Mouse (Mus musculus): Measurements from ENCODE around the gene Tspan5. TPM values are rescaled to one million over a fixed set of nuclear protein-coding genes. Genes with fewer than 3 reads are reported as not detected.

The Tspan5 gene
- polyA plus RNA-seq, 1 experiment from 2014 or later = 1.7 TPM

DNA sequence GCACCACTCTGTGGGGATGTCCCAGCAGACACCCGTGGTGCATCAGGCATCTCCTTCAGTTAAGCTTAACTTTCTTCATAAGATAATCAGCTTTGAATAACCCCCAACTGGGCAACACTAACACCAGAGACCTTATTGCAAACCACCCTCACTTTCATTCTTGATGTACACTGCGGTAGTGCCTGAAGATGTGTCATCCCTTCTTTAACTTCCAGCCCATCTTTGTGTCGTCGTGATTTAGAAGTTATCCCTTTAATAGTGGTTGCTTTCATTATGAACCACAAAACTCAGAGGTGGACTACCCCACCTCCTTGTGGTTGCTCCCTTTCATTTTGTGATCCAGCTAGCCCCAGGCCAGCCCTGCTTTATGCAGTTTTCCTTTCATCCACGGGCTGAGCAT, 99.3 kb downstream of the Tspan5 start:
- H3K9me3 ChIP-seq (ENCODE audit: low read length) = no peaks in the 10 kb centered on the region
- H3K4me1 ChIP-seq (ENCODE audit: insufficient read depth) = no peaks in the 10 kb centered on the region
- H3K4me3 ChIP-seq (ENCODE audit: low read depth, low read length) = no peak overlapping the region
- H3K27ac ChIP-seq (ENCODE audit: low read depth) = no peak overlapping the region
- TF ChIP-seq EP300 (IDR thresholded peaks at IDR 0.05; ENCODE audit: low read depth) (no peak), CTCF (IDR thresholded peaks at IDR 0.05; ENCODE audit: low read depth) (no peak)
- no peak overlapping the region for H3K9ac ChIP-seq (replicated peaks)
- H3K27me3 ChIP-seq (ENCODE audit: insufficient read depth, low read length) = no peaks in the 10 kb centered on the region
- no peak for DNase-seq
- ATAC-seq = no peak
- H3K36me3 ChIP-seq (replicated peaks; ENCODE audit: insufficient read depth, low read length) = no peaks in the 10 kb centered on the region
- WGBS (ENCODE audit: insufficient replicate concordance) = 78% methylated on average over 5 of the region's 5 CpGs
- no peak overlapping the region for H3K4me2 ChIP-seq (ENCODE audit: low read depth, low read length)

DNA sequence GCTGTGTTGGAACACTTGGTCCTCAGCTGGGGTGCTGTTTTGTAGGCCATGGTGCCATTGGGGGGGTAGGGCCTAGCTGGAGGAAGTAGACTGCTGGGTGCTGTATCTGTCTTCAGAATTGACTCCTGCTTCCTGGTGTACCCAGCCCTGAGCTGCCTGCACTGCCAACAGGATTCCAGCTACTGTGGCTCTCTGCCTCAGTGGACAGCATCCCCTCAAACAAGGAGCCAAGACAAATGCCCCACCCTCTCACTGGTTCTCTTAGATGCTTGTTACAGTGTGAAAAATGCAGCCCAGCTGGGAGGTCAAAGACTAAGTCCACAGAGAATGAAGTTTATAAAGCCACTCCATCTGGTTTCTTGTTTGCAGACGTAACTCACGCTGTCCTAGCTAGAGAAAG, 101.2 kb downstream of the Tspan5 start:
- 77% methylated on average over 2 of the region's 2 CpGs for WGBS (ENCODE audit: insufficient replicate concordance)
- ATAC-seq = no peak
- TF ChIP-seq EP300 (IDR thresholded peaks at IDR 0.05; ENCODE audit: low read depth) (no peak), CTCF (IDR thresholded peaks at IDR 0.05; ENCODE audit: low read depth) (no peak)
- H3K9ac ChIP-seq (replicated peaks) = no peak overlapping the region
- DNase-seq = no peak
- H3K9me3 ChIP-seq (ENCODE audit: low read length) = no peaks in the 10 kb centered on the region
- H3K4me2 ChIP-seq (ENCODE audit: low read depth, low read length) = no peak overlapping the region
- no peaks in the 10 kb centered on the region for H3K36me3 ChIP-seq (replicated peaks; ENCODE audit: insufficient read depth, low read length)
- H3K4me1 ChIP-seq (ENCODE audit: insufficient read depth) = no peaks in the 10 kb centered on the region
- H3K27ac ChIP-seq (ENCODE audit: low read depth) = no peak overlapping the region
- no peaks in the 10 kb centered on the region for H3K27me3 ChIP-seq (ENCODE audit: insufficient read depth, low read length)
- no peak overlapping the region for H3K4me3 ChIP-seq (ENCODE audit: low read depth, low read length)

DNA sequence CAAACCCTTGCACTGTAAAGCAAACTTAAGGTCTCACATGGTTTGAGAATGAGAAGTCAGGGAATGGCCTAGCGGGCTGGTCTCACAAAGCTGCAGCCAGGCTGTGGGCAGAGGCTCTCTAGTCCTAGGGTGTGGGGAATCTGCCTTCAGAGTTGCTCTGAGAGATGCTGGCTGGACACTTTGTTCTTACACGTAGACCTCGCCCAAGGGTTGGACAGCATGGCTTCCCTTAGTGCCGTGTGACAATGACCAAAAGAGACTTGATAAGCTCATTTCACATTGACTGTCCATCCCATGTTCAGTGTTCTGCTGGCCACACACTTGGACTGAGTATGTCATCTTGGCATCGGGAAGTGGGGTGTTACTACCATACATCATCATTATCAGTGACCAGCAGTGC, 101.6 kb downstream of the Tspan5 start:
- ATAC-seq = no peak
- no peak for DNase-seq
- WGBS (ENCODE audit: insufficient replicate concordance) = 87% methylated on average over 5 of the region's 5 CpGs

DNA sequence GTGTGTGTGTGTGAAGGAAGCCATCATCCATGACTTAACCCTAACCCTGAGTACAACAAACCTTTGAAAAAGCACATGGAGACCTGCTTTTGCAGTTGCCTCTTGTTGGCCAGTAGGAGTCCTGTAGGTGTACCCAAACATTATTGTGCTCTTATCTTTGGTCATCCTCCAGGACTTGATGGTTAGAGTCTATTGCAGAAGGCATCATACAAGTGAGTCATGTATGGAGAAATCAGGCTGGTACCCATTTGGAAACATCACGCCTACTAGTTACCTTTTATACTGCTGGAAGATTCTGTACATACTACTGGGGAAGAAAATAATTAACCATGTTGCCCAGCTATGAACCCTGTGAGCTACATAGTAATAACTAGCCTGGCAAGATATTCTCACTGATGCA, 103.8 kb downstream of the Tspan5 start:
- Histone ChIP-seq H3K9me3 (ENCODE audit: low read length) (no peaks in the 10 kb centered on the region), H3K4me3 (ENCODE audit: low read depth, low read length) (no peak overlapping the region), H3K27me3 (ENCODE audit: insufficient read depth, low read length) (no peaks in the 10 kb centered on the region), H3K4me1 (ENCODE audit: insufficient read depth) (peaks cover 2% of the 10 kb centered on the region; the same call in 1 of the 2 replicates), H3K27ac (ENCODE audit: low read depth) (no peak overlapping the region), H3K9ac (replicated peaks) (no peak overlapping the region), H3K36me3 (replicated peaks; ENCODE audit: insufficient read depth, low read length) (no peaks in the 10 kb centered on the region), H3K4me2 (ENCODE audit: low read depth, low read length) (no peak overlapping the region)
- TF ChIP-seq CTCF (IDR thresholded peaks at IDR 0.05; ENCODE audit: low read depth) (no peak), EP300 (IDR thresholded peaks at IDR 0.05; ENCODE audit: low read depth) (no peak)
- DNase-seq (no peak), ATAC-seq (no peak)
- 93% methylated on average over 1 of the region's 1 CpGs for WGBS (ENCODE audit: insufficient replicate concordance)

More for the DNA sequence above, 101.6 kb downstream of the Tspan5 start:
- no peak overlapping the region for H3K9ac ChIP-seq (replicated peaks)
- no peaks in the 10 kb centered on the region for H3K4me1 ChIP-seq (ENCODE audit: insufficient read depth)
- no peaks in the 10 kb centered on the region for H3K36me3 ChIP-seq (replicated peaks; ENCODE audit: insufficient read depth, low read length)
- TF ChIP-seq CTCF (IDR thresholded peaks at IDR 0.05; ENCODE audit: low read depth) (no peak), EP300 (IDR thresholded peaks at IDR 0.05; ENCODE audit: low read depth) (no peak)
- no peaks in the 10 kb centered on the region for H3K27me3 ChIP-seq (ENCODE audit: insufficient read depth, low read length)
- H3K4me2 ChIP-seq (ENCODE audit: low read depth, low read length) = no peak overlapping the region
- no peak overlapping the region for H3K4me3 ChIP-seq (ENCODE audit: low read depth, low read length)
- H3K9me3 ChIP-seq (ENCODE audit: low read length) = no peaks in the 10 kb centered on the region
- H3K27ac ChIP-seq (ENCODE audit: low read depth) = no peak overlapping the region

DNA sequence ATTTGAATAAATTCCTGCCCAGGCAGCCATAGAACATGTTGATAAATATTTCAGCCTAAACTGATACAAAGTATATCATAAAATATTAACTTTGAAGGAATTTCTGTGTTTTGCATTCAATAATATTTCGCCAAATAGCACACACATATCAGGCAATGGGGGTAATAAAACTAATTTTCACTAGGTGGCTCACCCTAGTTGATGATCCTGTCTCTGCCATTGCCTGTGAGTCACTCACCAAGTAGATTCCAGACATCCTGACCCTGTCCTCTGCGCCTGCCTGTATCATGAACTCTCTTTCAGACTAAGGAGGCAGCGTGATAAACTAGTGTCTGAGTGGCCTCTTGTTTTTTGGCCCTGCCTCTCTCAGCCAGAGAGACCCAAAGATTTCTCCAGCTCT, 105.8 kb downstream of the Tspan5 start:
- no peak for ATAC-seq
- H3K27me3 ChIP-seq (ENCODE audit: insufficient read depth, low read length) = no peaks in the 10 kb centered on the region
- no peak overlapping the region for H3K9ac ChIP-seq (replicated peaks)
- no peak for DNase-seq
- H3K27ac ChIP-seq (ENCODE audit: low read depth) = no peak overlapping the region
- no peaks in the 10 kb centered on the region for H3K9me3 ChIP-seq (ENCODE audit: low read length)
- peaks cover 2% of the 10 kb centered on the region; the same call in 1 of the 2 replicates for H3K4me1 ChIP-seq (ENCODE audit: insufficient read depth)
- H3K4me2 ChIP-seq (ENCODE audit: low read depth, low read length) = no peak overlapping the region
- no peak overlapping the region for H3K4me3 ChIP-seq (ENCODE audit: low read depth, low read length)
- no peaks in the 10 kb centered on the region for H3K36me3 ChIP-seq (replicated peaks; ENCODE audit: insufficient read depth, low read length)
- TF ChIP-seq CTCF (IDR thresholded peaks at IDR 0.05; ENCODE audit: low read depth) (no peak), EP300 (IDR thresholded peaks at IDR 0.05; ENCODE audit: low read depth) (no peak)
- 71% methylated on average over 3 of the region's 3 CpGs for WGBS (ENCODE audit: insufficient replicate concordance)

DNA sequence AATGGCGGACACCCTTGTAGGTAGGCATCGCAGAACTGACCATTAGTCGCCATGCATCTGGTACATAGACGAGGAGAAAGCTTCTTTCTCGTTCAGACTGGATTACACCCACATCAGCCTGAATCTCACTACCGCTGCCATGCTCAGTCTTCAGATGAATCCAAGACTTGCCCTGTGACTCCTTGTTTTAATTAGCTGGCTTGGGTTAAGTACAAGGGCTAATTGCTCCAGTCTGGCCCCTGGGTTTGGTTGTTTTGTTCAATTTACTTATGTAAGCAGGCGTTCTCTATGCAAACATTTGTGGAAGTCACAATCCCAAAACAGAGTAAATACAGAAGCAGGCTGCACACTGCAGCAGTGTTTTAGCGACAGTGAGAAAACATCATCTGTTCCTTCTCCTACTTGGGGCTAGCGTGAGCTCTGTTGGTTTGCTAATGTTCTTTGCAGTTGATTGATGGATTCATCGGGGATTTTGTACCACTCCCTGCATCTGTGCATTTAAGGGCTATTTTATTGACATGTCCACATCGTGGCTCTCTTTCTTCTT, 107.8 kb downstream of the Tspan5 start:
- Histone ChIP-seq H3K27me3 (ENCODE audit: insufficient read depth, low read length) (no peaks in the 10 kb centered on the region), H3K36me3 (replicated peaks; ENCODE audit: insufficient read depth, low read length) (no peaks in the 10 kb centered on the region), H3K4me3 (ENCODE audit: low read depth, low read length) (no peak overlapping the region), H3K9me3 (ENCODE audit: low read length) (no peaks in the 10 kb centered on the region), H3K9ac (replicated peaks) (no peak overlapping the region), H3K4me2 (ENCODE audit: low read depth, low read length) (no peak overlapping the region), H3K4me1 (ENCODE audit: insufficient read depth) (peaks cover 2% of the 10 kb centered on the region; the same call in 1 of the 2 replicates), H3K27ac (ENCODE audit: low read depth) (no peak overlapping the region)
- no peak for DNase-seq
- WGBS (ENCODE audit: insufficient replicate concordance) = 64% methylated on average over 11 of the region's 11 CpGs
- no peak for TF ChIP-seq CTCF (IDR thresholded peaks at IDR 0.05; ENCODE audit: low read depth)
- TF ChIP-seq EP300 (IDR thresholded peaks at IDR 0.05; ENCODE audit: low read depth) = no peak
- ATAC-seq = no peak

DNA sequence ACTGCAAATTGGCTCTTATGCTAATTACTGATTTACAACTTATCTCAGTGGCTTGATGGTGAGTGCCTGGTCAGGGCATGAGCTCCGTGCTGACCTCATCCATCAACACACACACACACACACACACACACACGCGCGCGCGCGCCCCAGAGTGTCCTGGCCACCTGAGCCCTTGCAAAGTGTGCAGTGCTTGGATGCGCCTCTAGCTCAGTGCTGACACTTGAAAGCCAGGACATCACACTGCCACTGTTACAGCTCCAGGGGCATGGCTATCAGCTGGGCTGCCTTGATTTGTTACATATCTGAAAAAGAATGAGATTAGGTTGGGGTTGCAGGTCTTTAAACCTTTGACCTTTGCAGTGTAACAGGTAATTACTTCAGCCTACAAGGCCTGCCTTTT, 109.9 kb downstream of the Tspan5 start:
- DNase-seq = no peak
- no peak overlapping the region for H3K9ac ChIP-seq (replicated peaks)
- H3K36me3 ChIP-seq (replicated peaks; ENCODE audit: insufficient read depth, low read length) = no peaks in the 10 kb centered on the region
- H3K9me3 ChIP-seq (ENCODE audit: low read length) = no peaks in the 10 kb centered on the region
- H3K4me1 ChIP-seq (ENCODE audit: insufficient read depth) = peaks cover 2% of the 10 kb centered on the region; the same call in 1 of the 2 replicates
- H3K4me2 ChIP-seq (ENCODE audit: low read depth, low read length) = no peak overlapping the region
- no peak overlapping the region for H3K27ac ChIP-seq (ENCODE audit: low read depth)
- 85% methylated on average over 8 of the region's 8 CpGs for WGBS (ENCODE audit: insufficient replicate concordance)
- no peak overlapping the region for H3K4me3 ChIP-seq (ENCODE audit: low read depth, low read length)
- no peak for ATAC-seq
- TF ChIP-seq EP300 (IDR thresholded peaks at IDR 0.05; ENCODE audit: low read depth) = no peak
- no peaks in the 10 kb centered on the region for H3K27me3 ChIP-seq (ENCODE audit: insufficient read depth, low read length)
